Mouse (Mus musculus) lung, embryonic 14.5 days (tissue): ENCODE measurements at regions not wholly inside any gene's neighbourhood (a gene's known extent, or its start where the extent isn't known, plus 50 kb on each side); places are given as distances from the start of the nearest gene placed in this dataset.

ENCODE experiments used
- ATAC-seq: fragments of 200-750 bp; cut with Nextera tagmentation; 2 replicates; pipeline ENCODE4 v1.8.0; 2017; ENCODE audit warnings: mild to moderate bottlenecking, moderate TSS enrichment, moderate library complexity; ENCODE audit not compliant: insufficient read depth
- DNase-seq: peaks from one replicate; pipeline ENCODE4 v3.0.0-alpha.2; 2015
- H3K27ac ChIP-seq: fragments of 300-500 bp; sonication (generic); 2 replicates; pipeline ENCODE4 v1.5.1; 2014; ENCODE audit warnings: low read depth, mild to moderate bottlenecking, moderate library complexity
- H3K27me3 ChIP-seq: fragments of 300-500 bp; sonication (generic); 2 replicates; pipeline ENCODE4 v1.6.1; 2014; ENCODE audit warnings: low read length, control low read depth; ENCODE audit not compliant: insufficient read depth
- H3K36me3 ChIP-seq: fragments of 300-500 bp; sonication (generic); 2 replicates; pipeline ENCODE4 v1.6.1; 2014; ENCODE audit warnings: control low read depth; ENCODE audit not compliant: insufficient read depth
- H3K4me1 ChIP-seq: fragments of 300-500 bp; sonication (generic); 2 replicates; pipeline ENCODE4 v1.6.1; 2014; ENCODE audit warnings: antibody characterized with exemption, control low read depth; ENCODE audit not compliant: insufficient read depth
- H3K4me2 ChIP-seq: fragments of 300-500 bp; sonication (generic); 2 replicates; pipeline ENCODE4 v1.6.1; 2014; ENCODE audit warnings: mild to moderate bottlenecking
- H3K4me3 ChIP-seq: fragments of 300-500 bp; sonication (generic); 2 replicates; pipeline ENCODE4 v1.5.1; 2014; ENCODE audit warnings: low read depth, low read length
- H3K9ac ChIP-seq: fragments of 300-500 bp; sonication (generic); 2 replicates; pipeline ENCODE4 v1.6.1; 2014
- H3K9me3 ChIP-seq: fragments of 300-500 bp; sonication (generic); 2 replicates; pipeline ENCODE4 v1.6.1; 2016; ENCODE audit warnings: low read depth, low read length, control low read depth
- CTCF ChIP-seq: IDR thresholded peaks from 2 replicates; pipeline ENCODE4 v1.5.1; 2016; ENCODE audit warnings: antibody characterized with exemption, low read depth
- WGBS: fragments of 180-500 bp; shearing (Covaris S2); extraction: QIAGEN DNeasy Blood & Tissue Kit; methylation state at CpG from one replicate; pipeline ENCODE4 v1.1.7; 2014; 5-methylcytosine and 5-hydroxymethylcytosine counted together

DNA sequence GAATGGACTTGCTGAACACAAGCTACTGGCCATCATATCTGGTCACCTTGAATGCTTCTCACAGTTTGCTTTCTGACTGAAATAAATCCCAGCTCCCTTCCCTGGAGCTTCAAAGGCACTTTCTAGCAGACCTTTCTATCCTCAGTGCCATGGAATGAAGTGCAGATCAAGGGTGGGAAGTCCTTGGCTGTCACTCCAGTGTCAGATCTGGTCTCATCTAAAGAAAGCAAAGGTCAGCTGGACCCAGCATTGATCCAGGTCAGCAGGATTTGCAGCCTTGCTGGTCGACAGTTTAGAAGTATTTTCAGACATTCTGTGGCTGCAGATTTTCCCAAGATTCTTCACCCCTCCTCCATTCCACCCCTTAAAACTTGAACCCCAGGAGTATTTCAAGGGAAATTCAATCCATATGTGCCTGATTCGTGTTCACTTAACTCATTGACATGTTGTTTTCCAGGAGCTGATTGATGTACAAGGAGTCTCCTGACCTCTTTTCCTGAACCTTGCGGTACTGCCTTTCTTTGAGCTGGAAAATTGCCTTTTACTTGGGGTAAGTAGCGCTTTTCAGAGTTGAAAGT lies 116.2 kb upstream of the Mpped2 start:
- no peaks in the 10 kb centered on the region for H3K27me3 ChIP-seq
- H3K9ac ChIP-seq = no peak overlapping the region
- DNase-seq = no peak
- WGBS = 31% methylated on average over 4 of the region's 4 CpGs
- H3K36me3 ChIP-seq = no peaks in the 10 kb centered on the region
- H3K4me2 ChIP-seq = no peak overlapping the region
- H3K4me3 ChIP-seq = no peak overlapping the region
- no peak for TF ChIP-seq CTCF
- H3K4me1 ChIP-seq = peaks cover 4% of the 10 kb centered on the region; the same call in 1 of the 2 replicates
- H3K9me3 ChIP-seq = no peaks in the 10 kb centered on the region
- no peak for ATAC-seq
- H3K27ac ChIP-seq = no peak overlapping the region

DNA sequence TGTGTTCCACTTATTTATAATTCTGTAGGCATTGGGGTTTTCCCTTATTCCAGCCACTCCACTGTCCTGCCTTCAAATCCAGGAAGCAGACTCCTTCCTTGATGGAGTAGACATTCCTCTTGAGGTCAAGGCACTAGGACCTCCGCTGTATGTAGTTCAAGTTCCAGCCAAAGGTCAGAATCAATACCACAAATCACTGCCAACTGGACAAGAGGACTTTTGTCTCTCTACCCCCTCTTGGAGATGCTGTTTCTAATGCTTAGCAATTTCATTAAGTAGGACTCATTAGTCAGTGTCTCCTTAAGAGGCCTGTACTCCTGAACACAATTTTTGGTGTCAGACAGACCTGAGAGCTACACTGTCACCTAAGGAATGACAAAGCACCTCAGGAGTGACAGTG lies 115.0 kb upstream of the Mpped2 start:
- 67% methylated on average over 1 of the region's 1 CpGs for WGBS
- ATAC-seq = no peak

DNA sequence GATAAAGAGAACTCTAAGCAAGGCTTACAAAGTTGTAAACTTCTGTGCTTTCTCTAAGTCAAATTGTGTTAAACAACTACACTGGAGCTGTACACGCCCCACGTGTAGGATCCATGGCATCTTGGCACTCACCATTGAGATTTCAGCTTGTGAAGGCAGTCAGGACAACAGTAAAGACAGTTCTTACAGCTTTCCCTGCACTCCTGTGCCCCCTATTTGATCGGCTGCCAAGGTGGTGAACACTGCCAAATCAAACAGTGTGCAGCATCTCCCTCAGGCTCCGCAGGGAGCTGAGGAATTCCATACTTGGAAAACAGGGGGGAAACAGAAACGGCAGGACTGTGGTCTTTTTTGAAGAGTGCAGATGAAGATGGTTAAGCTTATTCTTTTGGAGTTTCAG lies 112.4 kb upstream of the Mpped2 start:
- Histone ChIP-seq H3K9ac (no peak overlapping the region), H3K27me3 (no peaks in the 10 kb centered on the region), H3K9me3 (no peaks in the 10 kb centered on the region), H3K4me2 (no peak overlapping the region), H3K4me1 (peaks cover 4% of the 10 kb centered on the region; the same call in 1 of the 2 replicates), H3K27ac (no peak overlapping the region), H3K36me3 (no peaks in the 10 kb centered on the region), H3K4me3 (no peak overlapping the region)
- peak; percentile 82 for DNase-seq
- 22% methylated on average over 5 of the region's 5 CpGs for WGBS
- TF ChIP-seq CTCF = no peak
- ATAC-seq = peak; percentile 83

More for the DNA sequence above, 115.0 kb upstream of the Mpped2 start:
- Histone ChIP-seq H3K27ac (no peak overlapping the region), H3K4me1 (peaks cover 4% of the 10 kb centered on the region; the same call in 1 of the 2 replicates), H3K9ac (no peak overlapping the region), H3K4me2 (no peak overlapping the region), H3K4me3 (no peak overlapping the region), H3K36me3 (no peaks in the 10 kb centered on the region), H3K27me3 (no peaks in the 10 kb centered on the region), H3K9me3 (no peaks in the 10 kb centered on the region)
- TF ChIP-seq CTCF = no peak
- no peak for DNase-seq

DNA sequence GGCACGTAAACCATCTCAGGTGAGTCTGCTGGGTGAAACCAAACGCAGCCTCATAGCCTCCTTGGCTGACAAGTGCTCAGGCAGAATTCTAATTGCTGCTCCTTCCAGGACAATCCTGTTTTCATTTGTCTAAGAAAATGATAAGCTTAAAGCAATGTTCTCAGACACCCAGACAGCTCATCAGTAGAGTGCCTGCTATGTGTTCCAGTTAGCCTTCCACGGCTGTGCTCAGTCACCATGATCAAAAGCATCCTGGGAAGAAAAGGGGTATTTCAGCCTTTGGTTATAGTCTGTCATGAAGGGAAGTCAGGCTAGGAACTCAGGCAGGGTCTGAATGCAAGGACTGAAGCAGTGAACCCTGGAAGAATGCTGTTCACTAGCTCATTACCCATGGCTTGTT lies 71.8 kb upstream of the Mpped2 start:
- Histone ChIP-seq H3K4me2 (no peak overlapping the region), H3K9ac (no peak overlapping the region), H3K27ac (no peak overlapping the region), H3K4me3 (no peak overlapping the region), H3K27me3 (no peaks in the 10 kb centered on the region), H3K36me3 (no peaks in the 10 kb centered on the region), H3K9me3 (no peaks in the 10 kb centered on the region), H3K4me1 (no peaks in the 10 kb centered on the region)
- ATAC-seq = no peak
- no peak for DNase-seq
- TF ChIP-seq CTCF = no peak
- WGBS = 74% methylated on average over 3 of the region's 3 CpGs

DNA sequence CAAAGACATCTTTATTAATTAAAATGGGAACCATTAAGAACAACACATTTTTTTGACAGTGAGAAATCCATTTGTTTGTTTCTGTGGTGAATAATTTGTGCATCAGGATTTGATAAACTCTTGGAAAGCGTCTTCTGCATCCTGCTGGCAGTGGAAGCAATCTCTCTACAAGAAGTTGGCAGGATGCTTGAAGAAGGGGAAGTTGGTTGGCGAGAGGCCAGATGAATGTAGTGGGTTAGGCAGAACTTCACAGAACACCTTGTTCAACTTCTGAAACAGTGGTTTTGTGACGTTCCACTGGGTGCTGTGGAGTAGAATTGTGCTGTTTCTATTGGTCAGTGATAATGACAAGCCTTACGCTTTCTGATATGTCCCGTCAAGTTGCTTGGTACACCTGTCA lies 70.7 kb upstream of the Mpped2 start:
- ATAC-seq (no peak), DNase-seq (peak; percentile 61)
- Histone ChIP-seq H3K4me3 (no peak overlapping the region), H3K4me1 (no peaks in the 10 kb centered on the region), H3K9ac (no peak overlapping the region), H3K27me3 (no peaks in the 10 kb centered on the region), H3K4me2 (no peak overlapping the region), H3K27ac (no peak overlapping the region), H3K36me3 (no peaks in the 10 kb centered on the region), H3K9me3 (no peaks in the 10 kb centered on the region)
- TF ChIP-seq CTCF = no peak
- WGBS = 60% methylated on average over 5 of the region's 5 CpGs

DNA sequence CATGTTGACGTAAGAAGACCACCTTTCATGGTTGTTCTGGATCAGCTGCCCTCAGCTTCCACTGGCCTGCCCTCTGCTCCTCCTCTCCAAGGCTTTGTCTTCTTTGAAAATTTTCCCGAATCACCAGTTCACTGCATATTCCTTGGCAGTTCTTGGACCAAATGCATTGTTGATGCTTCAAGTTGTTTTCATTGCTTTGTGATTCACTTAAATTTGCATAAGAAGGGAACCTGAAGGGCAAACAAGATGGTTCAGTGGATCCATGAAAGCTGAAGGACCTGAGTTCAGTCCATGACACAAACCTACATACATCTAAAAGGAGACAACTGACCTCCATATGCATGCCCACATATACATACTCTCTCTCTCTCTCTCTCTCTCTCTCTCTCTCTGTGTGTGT lies 69.4 kb upstream of the Mpped2 start:
- TF ChIP-seq CTCF = no peak
- Histone ChIP-seq H3K9ac (no peak overlapping the region), H3K36me3 (no peaks in the 10 kb centered on the region), H3K27ac (no peak overlapping the region), H3K4me2 (no peak overlapping the region), H3K27me3 (no peaks in the 10 kb centered on the region), H3K4me3 (no peak overlapping the region), H3K9me3 (no peaks in the 10 kb centered on the region), H3K4me1 (no peaks in the 10 kb centered on the region)
- DNase-seq = no peak
- no peak for ATAC-seq
- 83% methylated on average over 2 of the region's 2 CpGs for WGBS

DNA sequence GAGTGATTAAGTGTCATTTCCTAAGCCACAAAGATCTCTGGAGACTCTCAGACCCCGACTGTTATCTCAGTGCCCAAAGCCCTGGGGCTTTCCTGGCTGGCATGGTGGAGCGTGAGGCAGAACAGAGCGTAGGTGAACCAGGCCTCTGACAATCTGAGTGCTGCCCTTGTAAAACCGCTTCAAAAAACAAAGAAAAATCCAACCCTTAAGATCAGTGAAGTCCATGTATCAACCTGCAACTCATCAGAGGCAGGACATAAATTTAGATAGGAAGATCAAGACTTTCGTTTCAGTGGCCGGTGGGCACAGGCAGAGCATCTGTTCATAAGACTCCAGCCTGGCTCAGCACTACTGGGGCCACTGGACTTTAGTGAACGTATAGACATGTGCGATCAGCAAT lies 61.1 kb upstream of the Mpped2 start:
- Histone ChIP-seq H3K4me3 (no peak overlapping the region), H3K4me2 (no peak overlapping the region), H3K4me1 (no peaks in the 10 kb centered on the region), H3K9ac (no peak overlapping the region), H3K27ac (no peak overlapping the region), H3K27me3 (no peaks in the 10 kb centered on the region), H3K36me3 (no peaks in the 10 kb centered on the region), H3K9me3 (no peaks in the 10 kb centered on the region)
- DNase-seq (no peak), ATAC-seq (no peak)
- TF ChIP-seq CTCF = no peak
- 78% methylated on average over 8 of the region's 8 CpGs for WGBS
